Mouse (Mus musculus): Measurements from ENCODE around the gene Cradd. TPM values are rescaled to one million over a fixed set of nuclear protein-coding genes. Genes with fewer than 3 reads are reported as not detected.

Cradd gene
- polyA plus RNA-seq, 1 experiment from 2014 or later = 7.5 TPM

- no peak for ATAC-seq (ENCODE audit: insufficient number of reproducible peaks, low FRiP score, low TSS enrichment, low read depth)
- 41% methylated on average over 6 of the region's 6 CpGs for WGBS
Measured at GRCm38 (mm10) chr10:95248362-95248761, 75.6 kb downstream of the Cradd start.

GRCm38 (mm10) chr10:95246696-95247095, 77.2 kb downstream of the Cradd start:
- Histone ChIP-seq H3K27me3 (no peaks in the 10 kb centered on the region), H3K9ac (no peak overlapping the region), H3K4me1 (peaks cover 16% of the 10 kb centered on the region), H3K4me3 (no peak overlapping the region), H3K36me3 (no peaks in the 10 kb centered on the region), H3K27ac (no peak overlapping the region), H3K4me2 (no peak overlapping the region), H3K9me3 (no peaks in the 10 kb centered on the region)
- 31% methylated on average over 2 of the region's 2 CpGs for WGBS
- no peak for ATAC-seq (ENCODE audit: insufficient number of reproducible peaks, low FRiP score, low TSS enrichment, low read depth)

More at GRCm38 (mm10) chr10:95248362-95248761, 75.6 kb downstream of the Cradd start:
- H3K9ac ChIP-seq = no peak overlapping the region
- H3K27ac ChIP-seq = no peak overlapping the region
- H3K9me3 ChIP-seq = no peaks in the 10 kb centered on the region
- no peaks in the 10 kb centered on the region for H3K27me3 ChIP-seq
- no peak overlapping the region for H3K4me3 ChIP-seq
- H3K36me3 ChIP-seq = no peaks in the 10 kb centered on the region
- peaks cover 16% of the 10 kb centered on the region for H3K4me1 ChIP-seq
- no peak overlapping the region for H3K4me2 ChIP-seq

DNA sequence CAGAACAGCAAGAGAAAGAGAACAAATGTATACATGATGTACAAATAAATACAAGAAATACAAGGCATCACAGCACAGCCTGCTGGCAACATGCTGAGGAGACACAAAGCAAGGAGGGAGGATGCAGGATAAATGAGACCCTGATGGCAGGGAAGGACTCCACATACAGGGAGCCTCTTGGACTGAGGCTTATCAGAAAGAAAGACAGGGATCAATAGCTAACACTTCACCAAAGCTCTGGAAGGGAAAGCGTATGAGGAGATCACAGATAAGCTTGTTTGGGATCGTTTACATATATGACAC, 78.3 kb downstream of the Cradd start:
- 92% methylated on average over 2 of the region's 2 CpGs for WGBS
- Histone ChIP-seq H3K27me3 (no peaks in the 10 kb centered on the region), H3K36me3 (no peaks in the 10 kb centered on the region), H3K4me2 (no peak overlapping the region), H3K9ac (no peak overlapping the region), H3K4me3 (no peak overlapping the region), H3K4me1 (peaks cover 16% of the 10 kb centered on the region), H3K9me3 (no peaks in the 10 kb centered on the region), H3K27ac (no peak overlapping the region)
- no peak for ATAC-seq (ENCODE audit: insufficient number of reproducible peaks, low FRiP score, low TSS enrichment, low read depth)

GRCm38 (mm10) chr10:95244961-95245679, 78.8 kb downstream of the Cradd start:
- Histone ChIP-seq H3K27me3 (no peaks in the 10 kb centered on the region), H3K4me3 (no peak overlapping the region), H3K9ac (no peak overlapping the region), H3K9me3 (no peaks in the 10 kb centered on the region), H3K36me3 (no peaks in the 10 kb centered on the region), H3K4me2 (no peak overlapping the region), H3K4me1 (peaks cover 16% of the 10 kb centered on the region), H3K27ac (no peak overlapping the region)
- WGBS = 56% methylated on average over 20 of the region's 23 CpGs
- ATAC-seq (ENCODE audit: insufficient number of reproducible peaks, low FRiP score, low TSS enrichment, low read depth) = no peak

- no peak for ATAC-seq (ENCODE audit: insufficient number of reproducible peaks, low FRiP score, low TSS enrichment, low read depth)
- Histone ChIP-seq H3K36me3 (no peaks in the 10 kb centered on the region), H3K9me3 (no peaks in the 10 kb centered on the region), H3K4me1 (peaks cover 3% of the 10 kb centered on the region; the same call in 1 of the 2 replicates), H3K27me3 (no peaks in the 10 kb centered on the region), H3K4me3 (no peak overlapping the region), H3K27ac (no peak overlapping the region), H3K9ac (no peak overlapping the region), H3K4me2 (no peak overlapping the region)
- WGBS = 51% methylated on average over 13 of the region's 13 CpGs
Measured at GRCm38 (mm10) chr10:95239196-95240069, 84.5 kb downstream of the Cradd start.

GRCm38 (mm10) chr10:95238667-95239066, 85.3 kb downstream of the Cradd start:
- WGBS = 75% methylated on average over 2 of the region's 2 CpGs
- Histone ChIP-seq H3K27ac (no peak overlapping the region), H3K9me3 (no peaks in the 10 kb centered on the region), H3K27me3 (no peaks in the 10 kb centered on the region), H3K36me3 (no peaks in the 10 kb centered on the region), H3K4me3 (no peak overlapping the region), H3K4me1 (peaks cover 3% of the 10 kb centered on the region; the same call in 1 of the 2 replicates), H3K9ac (no peak overlapping the region), H3K4me2 (no peak overlapping the region)
- ATAC-seq (ENCODE audit: insufficient number of reproducible peaks, low FRiP score, low TSS enrichment, low read depth) = no peak

DNA sequence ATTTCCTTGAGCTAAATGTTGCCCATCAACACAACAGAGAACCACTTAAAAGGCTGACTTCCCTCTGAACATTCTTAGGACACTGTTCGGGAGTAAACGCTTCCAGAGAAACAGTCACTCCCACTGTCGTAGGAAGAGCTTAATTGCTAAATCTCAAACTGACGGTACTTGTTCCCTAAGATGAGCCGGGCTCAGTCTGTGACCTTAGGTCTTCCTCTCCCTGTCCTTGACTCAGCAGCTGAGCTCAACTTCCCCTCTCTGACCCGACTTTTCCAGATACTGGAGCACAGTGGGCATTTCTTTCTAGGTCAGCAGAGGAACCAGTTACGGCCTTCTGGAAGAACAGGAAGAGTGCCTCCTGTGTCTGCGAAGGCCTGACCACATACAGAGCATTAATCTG, 87.7 kb downstream of the Cradd start:
- H3K9ac ChIP-seq = no peak overlapping the region
- no peak overlapping the region for H3K27ac ChIP-seq
- no peak overlapping the region for H3K4me2 ChIP-seq
- 49% methylated on average over 8 of the region's 8 CpGs for WGBS
- H3K4me3 ChIP-seq = no peak overlapping the region
- H3K9me3 ChIP-seq = no peaks in the 10 kb centered on the region
- peaks cover 13% of the 10 kb centered on the region for H3K4me1 ChIP-seq
- no peaks in the 10 kb centered on the region for H3K27me3 ChIP-seq
- ATAC-seq (ENCODE audit: insufficient number of reproducible peaks, low FRiP score, low TSS enrichment, low read depth) = no peak
- no peaks in the 10 kb centered on the region for H3K36me3 ChIP-seq

- WGBS = 67% methylated on average over 3 of the region's 3 CpGs
- Histone ChIP-seq H3K4me3 (no peak overlapping the region), H3K27me3 (no peaks in the 10 kb centered on the region), H3K27ac (no peak overlapping the region), H3K9ac (no peak overlapping the region), H3K36me3 (no peaks in the 10 kb centered on the region), H3K9me3 (no peaks in the 10 kb centered on the region), H3K4me1 (peaks cover 13% of the 10 kb centered on the region), H3K4me2 (no peak overlapping the region)
- ATAC-seq (ENCODE audit: insufficient number of reproducible peaks, low FRiP score, low TSS enrichment, low read depth) = no peak
Measured at GRCm38 (mm10) chr10:95234661-95235060, 89.3 kb downstream of the Cradd start.

- peaks cover 15% of the 10 kb centered on the region for H3K4me1 ChIP-seq
- no peak overlapping the region for H3K27ac ChIP-seq
- H3K4me2 ChIP-seq = no peak overlapping the region
- 62% methylated on average over 10 of the region's 10 CpGs for WGBS
- no peak for ATAC-seq (ENCODE audit: insufficient number of reproducible peaks, low FRiP score, low TSS enrichment, low read depth)
- no peak overlapping the region for H3K9ac ChIP-seq
- no peaks in the 10 kb centered on the region for H3K9me3 ChIP-seq
- no peaks in the 10 kb centered on the region for H3K27me3 ChIP-seq
- no peak overlapping the region for H3K4me3 ChIP-seq
- no peaks in the 10 kb centered on the region for H3K36me3 ChIP-seq
Measured at GRCm38 (mm10) chr10:95233044-95233443, 90.9 kb downstream of the Cradd start.

DNA sequence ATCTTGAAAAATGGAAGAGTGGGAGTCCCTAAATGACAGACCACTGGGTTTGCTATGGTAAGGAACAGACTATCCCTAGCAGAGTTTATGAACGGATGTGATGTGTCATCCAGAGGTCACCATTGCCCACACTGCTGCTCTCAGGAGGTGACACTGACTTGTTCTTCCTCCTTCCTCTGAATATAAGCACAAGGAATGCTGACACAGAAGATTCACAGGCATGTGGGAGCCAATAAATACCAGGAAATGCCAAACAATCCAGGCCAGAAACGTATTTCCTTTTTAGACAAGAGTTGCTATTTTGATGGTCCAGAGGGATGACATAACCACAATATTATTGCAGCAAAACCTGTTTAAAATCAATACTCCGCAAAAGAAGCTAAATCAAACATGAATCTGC, 91.4 kb downstream of the Cradd start:
- Histone ChIP-seq H3K36me3 (no peaks in the 10 kb centered on the region), H3K27me3 (no peaks in the 10 kb centered on the region), H3K9me3 (no peaks in the 10 kb centered on the region), H3K4me1 (peaks cover 19% of the 10 kb centered on the region), H3K4me2 (no peak overlapping the region), H3K4me3 (no peak overlapping the region), H3K9ac (no peak overlapping the region), H3K27ac (no peak overlapping the region)
- no peak for ATAC-seq (ENCODE audit: insufficient number of reproducible peaks, low FRiP score, low TSS enrichment, low read depth)
- WGBS = 40% methylated on average over 3 of the region's 3 CpGs

GRCm38 (mm10) chr10:95228192-95228591, 95.7 kb downstream of the Cradd start:
- no peak overlapping the region for H3K4me3 ChIP-seq
- no peaks in the 10 kb centered on the region for H3K36me3 ChIP-seq
- no peaks in the 10 kb centered on the region for H3K9me3 ChIP-seq
- H3K4me2 ChIP-seq = no peak overlapping the region
- H3K27me3 ChIP-seq = no peaks in the 10 kb centered on the region
- 25% methylated on average over 6 of the region's 6 CpGs for WGBS
- ATAC-seq (ENCODE audit: insufficient number of reproducible peaks, low FRiP score, low TSS enrichment, low read depth) = no peak
- no peak overlapping the region for H3K9ac ChIP-seq
- no peak overlapping the region for H3K27ac ChIP-seq
- peaks cover 21% of the 10 kb centered on the region for H3K4me1 ChIP-seq

GRCm38 (mm10) chr10:95227590-95227989, 96.3 kb downstream of the Cradd start:
- no peak overlapping the region for H3K9ac ChIP-seq
- ATAC-seq (ENCODE audit: insufficient number of reproducible peaks, low FRiP score, low TSS enrichment, low read depth) = no peak
- H3K4me2 ChIP-seq = no peak overlapping the region
- H3K36me3 ChIP-seq = no peaks in the 10 kb centered on the region
- H3K9me3 ChIP-seq = no peaks in the 10 kb centered on the region
- no peak overlapping the region for H3K27ac ChIP-seq
- peaks cover 17% of the 10 kb centered on the region for H3K4me1 ChIP-seq
- no peaks in the 10 kb centered on the region for H3K27me3 ChIP-seq
- no peak overlapping the region for H3K4me3 ChIP-seq
- WGBS = 24% methylated on average over 1 of the region's 1 CpGs

Measured in limb, embryonic 15.5 days (tissue).